Mouse (Mus musculus): ENCODE results near the gene Ppdpf. TPM values are rescaled to one million over a fixed set of nuclear protein-coding genes. Genes with fewer than 3 reads are reported as not detected.

Ppdpf gene
- polyA plus RNA-seq, 1 experiment from 2014 or later: 364 TPM

DNA sequence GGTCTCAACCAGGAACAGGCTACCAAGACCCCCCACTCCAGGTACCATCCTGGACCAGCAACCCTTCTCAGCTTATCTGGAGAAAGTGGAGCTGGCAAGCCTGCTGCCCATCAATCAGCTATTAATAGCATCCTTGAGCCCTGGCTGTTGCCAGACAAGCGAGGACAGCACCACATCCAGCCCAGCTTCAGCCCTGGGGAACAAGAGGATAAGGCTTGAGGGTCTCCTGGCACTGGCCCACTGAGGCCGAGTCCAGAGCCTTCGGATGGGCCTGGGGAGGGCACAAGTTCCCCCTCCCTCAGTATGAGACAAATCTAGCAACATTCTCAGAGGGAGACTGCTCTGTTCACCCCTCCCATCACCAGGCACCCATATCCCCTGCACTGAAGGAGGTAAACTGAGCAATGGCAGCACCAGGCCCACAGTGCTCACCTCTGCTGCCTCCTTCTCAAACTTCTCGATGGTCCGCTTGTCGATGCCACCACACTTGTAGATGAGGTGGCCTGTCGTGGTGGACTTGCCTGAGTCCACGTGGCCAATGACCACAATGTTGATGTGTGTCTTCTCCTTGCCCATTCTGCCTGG is 32.1 kb upstream of the Ppdpf start:
- H3K36me3 ChIP-seq (ENCODE audit: insufficient read depth): no peaks in the 10 kb centered on the region
- no peak overlapping the region for H3K27ac ChIP-seq (ENCODE audit: low read depth)
- H3K27me3 ChIP-seq (ENCODE audit: insufficient read depth, low read length): peaks cover 37% of the 10 kb centered on the region
- WGBS: 59% methylated on average over 8 of the region's 8 CpGs
- no peak overlapping the region for H3K9ac ChIP-seq
- ATAC-seq (ENCODE audit: insufficient read depth): no peak
- H3K4me2 ChIP-seq: no peak overlapping the region
- no peak for DNase-seq
- H3K4me3 ChIP-seq (ENCODE audit: low read depth, low read length): no peak overlapping the region
- no peak for TF ChIP-seq CTCF (IDR thresholded peaks at IDR 0.05; ENCODE audit: low read depth)
- no peaks in the 10 kb centered on the region for H3K9me3 ChIP-seq (ENCODE audit: low read depth, low read length)
- H3K4me1 ChIP-seq (ENCODE audit: insufficient read depth): no peaks in the 10 kb centered on the region

DNA sequence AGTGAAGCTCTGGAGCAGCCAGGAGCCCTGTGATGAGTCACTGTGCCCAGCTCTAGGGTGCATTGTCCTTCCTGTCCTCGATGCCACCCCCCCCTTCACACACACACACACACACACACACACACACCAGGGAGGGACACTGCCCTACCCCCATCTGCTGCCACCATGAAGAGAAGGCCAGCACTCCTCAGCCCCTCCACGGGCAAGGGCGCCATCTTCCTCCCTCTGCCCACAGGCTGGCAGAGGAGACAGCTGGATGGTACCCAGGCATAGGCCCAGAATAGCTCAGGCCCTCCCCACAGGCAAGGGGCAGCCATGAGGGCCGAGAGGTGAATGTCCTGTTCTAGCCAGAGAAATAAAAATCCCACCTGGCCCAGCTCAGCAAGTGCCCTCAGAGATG is 31.2 kb upstream of the Ppdpf start:
- H3K4me2 ChIP-seq: no peak overlapping the region
- H3K9ac ChIP-seq: no peak overlapping the region
- no peaks in the 10 kb centered on the region for H3K9me3 ChIP-seq (ENCODE audit: low read depth, low read length)
- no peaks in the 10 kb centered on the region for H3K4me1 ChIP-seq (ENCODE audit: insufficient read depth)
- no peaks in the 10 kb centered on the region for H3K36me3 ChIP-seq (ENCODE audit: insufficient read depth)
- no peak overlapping the region for H3K27ac ChIP-seq (ENCODE audit: low read depth)
- no peak for DNase-seq
- TF ChIP-seq CTCF (IDR thresholded peaks at IDR 0.05; ENCODE audit: low read depth): no peak
- ATAC-seq (ENCODE audit: insufficient read depth): no peak
- H3K27me3 ChIP-seq (ENCODE audit: insufficient read depth, low read length): peaks cover 32% of the 10 kb centered on the region
- WGBS: 62% methylated on average over 4 of the region's 4 CpGs
- H3K4me3 ChIP-seq (ENCODE audit: low read depth, low read length): 0 out of 2 replicates have a peak overlapping the region, but pooled peaks have one; percentile 6

DNA sequence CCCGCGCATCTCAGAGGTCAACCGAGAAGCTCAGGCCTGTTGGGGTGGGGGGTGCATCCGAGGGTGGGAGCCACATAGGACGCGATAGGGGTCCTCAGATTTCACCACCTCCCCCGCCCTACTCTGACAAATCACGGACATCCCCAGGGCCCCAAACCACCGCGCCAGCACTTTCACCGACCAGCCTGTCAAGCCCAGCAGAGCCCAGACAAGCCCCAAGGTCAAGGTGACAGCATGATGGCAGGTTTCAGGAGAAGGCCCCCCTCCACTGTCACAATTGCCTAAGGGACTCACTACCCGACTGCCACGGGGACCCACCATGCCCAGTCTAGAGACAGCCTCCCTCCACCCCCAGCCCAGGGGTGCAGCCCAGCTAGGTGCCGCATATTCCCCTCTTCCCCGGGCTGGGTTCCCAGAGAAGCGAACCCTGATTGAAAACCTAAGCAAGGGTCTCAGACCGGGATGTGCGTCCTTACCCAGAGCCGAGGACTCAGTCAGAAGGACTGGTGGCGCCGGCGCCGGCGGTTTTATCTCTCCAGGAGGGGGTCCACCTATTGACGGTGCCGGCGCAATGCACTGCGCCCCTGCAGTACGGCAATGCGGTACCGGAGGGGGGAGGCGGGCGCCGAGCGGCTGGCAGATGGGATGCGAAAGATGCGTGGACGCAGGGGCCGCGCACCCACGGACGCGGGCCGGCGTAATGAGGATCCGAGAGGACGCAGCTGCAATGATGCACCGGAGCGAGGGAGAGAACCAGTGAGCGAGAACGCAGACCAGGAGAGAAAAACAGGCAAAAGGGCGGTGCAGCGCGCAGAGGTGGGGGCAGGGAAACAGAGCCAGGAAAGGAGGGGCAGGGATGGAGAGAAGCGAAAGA is 30.6 kb upstream of the Ppdpf start, which contains the start of gene Eef1a2:
TSS of gene Eef1a2 (minus strand) at position 767 of the 874 bp plus-strand sequence.
- WGBS: 3% methylated on average over 55 of the region's 55 CpGs
- no peaks in the 10 kb centered on the region for H3K9me3 ChIP-seq (ENCODE audit: low read depth, low read length)
- TF ChIP-seq CTCF (IDR thresholded peaks at IDR 0.05; ENCODE audit: low read depth): no peak
- peak within 1 kb of the TSS; percentile 33; the same call in 1 of the 2 replicates for H3K4me2 ChIP-seq
- H3K36me3 ChIP-seq (ENCODE audit: insufficient read depth): no peaks in the 10 kb centered on the region
- peaks cover 32% of the 10 kb centered on the region for H3K27me3 ChIP-seq (ENCODE audit: insufficient read depth, low read length)
- no peak for DNase-seq
- ATAC-seq (ENCODE audit: insufficient read depth): no peak
- peak within 1 kb of the TSS; percentile 6; the same call in 1 of the 2 replicates for H3K4me3 ChIP-seq (ENCODE audit: low read depth, low read length)
- no peak within 1 kb of the TSS for H3K9ac ChIP-seq
- no peaks in the 10 kb centered on the region for H3K4me1 ChIP-seq (ENCODE audit: insufficient read depth)
- H3K27ac ChIP-seq (ENCODE audit: low read depth): no peak within 1 kb of the TSS

GRCm38 (mm10) chr2:181157180-181157579 is 29.9 kb upstream of the Ppdpf start:
- H3K4me3 ChIP-seq (ENCODE audit: low read depth, low read length): no peak overlapping the region
- WGBS: 76% methylated on average over 4 of the region's 4 CpGs
- no peaks in the 10 kb centered on the region for H3K4me1 ChIP-seq (ENCODE audit: insufficient read depth)
- no peaks in the 10 kb centered on the region for H3K9me3 ChIP-seq (ENCODE audit: low read depth, low read length)
- no peak overlapping the region for H3K27ac ChIP-seq (ENCODE audit: low read depth)
- TF ChIP-seq CTCF (IDR thresholded peaks at IDR 0.05; ENCODE audit: low read depth): no peak
- H3K9ac ChIP-seq: no peak overlapping the region
- H3K4me2 ChIP-seq: no peak overlapping the region
- DNase-seq (no peak), ATAC-seq (ENCODE audit: insufficient read depth) (no peak)
- H3K27me3 ChIP-seq (ENCODE audit: insufficient read depth, low read length): peaks cover 32% of the 10 kb centered on the region
- H3K36me3 ChIP-seq (ENCODE audit: insufficient read depth): no peaks in the 10 kb centered on the region

DNA sequence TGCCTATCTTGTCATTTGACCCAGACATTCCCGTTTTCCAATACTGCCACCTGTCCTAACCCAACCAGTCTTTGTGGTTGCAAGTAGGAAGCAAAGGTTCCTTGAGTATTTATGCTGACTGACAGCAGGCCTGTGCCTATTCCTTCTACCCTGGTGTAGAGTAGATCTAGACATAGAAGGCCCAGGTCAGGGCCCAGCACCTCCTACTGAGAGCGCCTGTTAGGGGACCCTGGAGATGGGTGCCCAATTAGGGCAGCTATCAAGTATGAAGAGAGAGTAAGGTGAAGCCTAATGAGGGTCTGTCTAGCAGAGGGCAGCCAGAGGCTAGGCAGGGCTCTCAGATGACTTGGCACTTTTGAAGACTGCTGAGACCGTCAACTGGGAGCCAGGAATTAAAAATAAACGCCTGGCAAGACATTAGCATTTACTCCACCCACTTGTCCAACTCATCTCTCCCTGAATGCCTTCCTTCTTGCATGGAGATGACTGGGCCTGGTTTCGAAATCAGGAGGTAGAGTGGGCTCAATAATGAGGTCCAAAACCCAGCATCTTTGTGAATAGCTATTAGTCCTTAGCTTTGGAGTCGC is 29.2 kb upstream of the Ppdpf start:
- no peak overlapping the region for H3K9ac ChIP-seq
- peaks cover 32% of the 10 kb centered on the region for H3K27me3 ChIP-seq (ENCODE audit: insufficient read depth, low read length)
- H3K9me3 ChIP-seq (ENCODE audit: low read depth, low read length): no peaks in the 10 kb centered on the region
- no peak for ATAC-seq (ENCODE audit: insufficient read depth)
- TF ChIP-seq CTCF (IDR thresholded peaks at IDR 0.05; ENCODE audit: low read depth): no peak
- H3K27ac ChIP-seq (ENCODE audit: low read depth): no peak overlapping the region
- no peak overlapping the region for H3K4me2 ChIP-seq
- 60% methylated on average over 6 of the region's 6 CpGs for WGBS
- DNase-seq: no peak
- H3K4me1 ChIP-seq (ENCODE audit: insufficient read depth): no peaks in the 10 kb centered on the region
- no peak overlapping the region for H3K4me3 ChIP-seq (ENCODE audit: low read depth, low read length)
- no peaks in the 10 kb centered on the region for H3K36me3 ChIP-seq (ENCODE audit: insufficient read depth)

GRCm38 (mm10) chr2:181158471-181158870 is 28.6 kb upstream of the Ppdpf start:
- no peak overlapping the region for H3K9ac ChIP-seq
- no peaks in the 10 kb centered on the region for H3K36me3 ChIP-seq (ENCODE audit: insufficient read depth)
- DNase-seq: no peak
- H3K9me3 ChIP-seq (ENCODE audit: low read depth, low read length): no peaks in the 10 kb centered on the region
- no peak overlapping the region for H3K27ac ChIP-seq (ENCODE audit: low read depth)
- no peaks in the 10 kb centered on the region for H3K4me1 ChIP-seq (ENCODE audit: insufficient read depth)
- 94% methylated on average over 2 of the region's 2 CpGs for whole genome bisulfite sequencing
- no peak overlapping the region for H3K4me2 ChIP-seq
- TF ChIP-seq CTCF (IDR thresholded peaks at IDR 0.05; ENCODE audit: low read depth): no peak
- no peak for ATAC-seq (ENCODE audit: insufficient read depth)
- peaks cover 32% of the 10 kb centered on the region for H3K27me3 ChIP-seq (ENCODE audit: insufficient read depth, low read length)
- no peak overlapping the region for H3K4me3 ChIP-seq (ENCODE audit: low read depth, low read length)

DNA sequence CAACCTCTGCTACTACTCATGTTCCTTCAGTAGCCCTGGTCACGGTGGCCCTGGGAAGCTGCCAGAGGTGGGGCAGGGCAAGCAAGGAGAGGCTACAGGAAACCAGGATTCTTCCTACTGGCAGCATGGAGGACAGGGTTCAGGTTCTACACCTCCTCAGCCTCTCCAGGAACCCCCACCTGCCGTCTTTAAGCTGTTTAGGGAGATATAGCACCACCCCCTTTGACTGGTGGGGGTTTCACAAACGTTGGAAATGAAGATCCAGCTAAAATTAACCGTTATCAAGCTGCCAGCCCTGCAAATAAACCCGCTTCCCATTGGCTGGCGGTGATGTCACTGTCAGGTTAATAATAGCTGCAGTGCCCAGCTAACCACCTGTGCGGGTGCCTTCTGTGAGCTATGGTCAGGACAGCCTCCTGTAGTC is 27.9 kb upstream of the Ppdpf start:
- Histone ChIP-seq H3K4me1 (ENCODE audit: insufficient read depth) (no peaks in the 10 kb centered on the region), H3K4me2 (no peak overlapping the region), H3K9ac (no peak overlapping the region), H3K9me3 (ENCODE audit: low read depth, low read length) (no peaks in the 10 kb centered on the region), H3K27ac (ENCODE audit: low read depth) (no peak overlapping the region), H3K4me3 (ENCODE audit: low read depth, low read length) (no peak overlapping the region), H3K27me3 (ENCODE audit: insufficient read depth, low read length) (peaks cover 32% of the 10 kb centered on the region), H3K36me3 (ENCODE audit: insufficient read depth) (no peaks in the 10 kb centered on the region)
- TF ChIP-seq CTCF (IDR thresholded peaks at IDR 0.05; ENCODE audit: low read depth): no peak
- WGBS: 44% methylated on average over 7 of the region's 7 CpGs
- DNase-seq (no peak), ATAC-seq (ENCODE audit: insufficient read depth) (no peak)
